Mouse (Mus musculus): ENCODE measurements around the gene Usb1. TPM values are rescaled to one million over a fixed set of nuclear protein-coding genes. Genes with fewer than 3 reads are reported as not detected.
"Not testable (repeated sequence)": the region's sequence is repeated elsewhere in the genome, so short reads cannot be mapped to it uniquely, and the experiment has no call there.

Usb1 gene
- polyA plus RNA-seq, 1 experiment, result 30.5 TPM

- no peak for DNase-seq (ENCODE audit: low read depth)
Measured at GRCm38 (mm10) chr8:95375374-95375930, 43.4 kb downstream of the Usb1 start.

- no peak for DNase-seq (ENCODE audit: low read depth)
Measured at GRCm38 (mm10) chr8:95376309-95376999, 44.4 kb downstream of the Usb1 start.

- DNase-seq (ENCODE audit: low read depth), result no peak
Measured at GRCm38 (mm10) chr8:95377101-95377500, 45.0 kb downstream of the Usb1 start.

- peak; percentile 47 for DNase-seq (ENCODE audit: low read depth)
Measured at GRCm38 (mm10) chr8:95377863-95378291, 45.8 kb downstream of the Usb1 start.

- DNase-seq (ENCODE audit: low read depth), result not testable (repeated sequence)
Measured at GRCm38 (mm10) chr8:95378928-95379327, 46.8 kb downstream of the Usb1 start.

GRCm38 (mm10) chr8:95380953-95381352 is 48.9 kb downstream of the Usb1 start:
- no peak for DNase-seq (ENCODE audit: low read depth)

- no peak for DNase-seq (ENCODE audit: low read depth)
Measured at GRCm38 (mm10) chr8:95381595-95381994, 49.5 kb downstream of the Usb1 start.

GRCm38 (mm10) chr8:95384501-95384900 is 52.4 kb downstream of the Usb1 start:
- DNase-seq (ENCODE audit: low read depth), result no peak

- no peak for DNase-seq (ENCODE audit: low read depth)
Measured at GRCm38 (mm10) chr8:95386037-95386436, 54.0 kb downstream of the Usb1 start.

GRCm38 (mm10) chr8:95387221-95387620 is 55.1 kb downstream of the Usb1 start:
- no peak for DNase-seq (ENCODE audit: low read depth)

GRCm38 (mm10) chr8:95387936-95388335 is 55.9 kb downstream of the Usb1 start:
- DNase-seq (ENCODE audit: low read depth), result no peak

GRCm38 (mm10) chr8:95390312-95390711 is 58.2 kb downstream of the Usb1 start:
- no peak for DNase-seq (ENCODE audit: low read depth)

- DNase-seq (ENCODE audit: low read depth), result no peak
Measured at GRCm38 (mm10) chr8:95391101-95391500, 59.0 kb downstream of the Usb1 start.

- DNase-seq (ENCODE audit: low read depth), result no peak
Measured at GRCm38 (mm10) chr8:95392604-95393003, 60.5 kb downstream of the Usb1 start.

- DNase-seq (ENCODE audit: low read depth), result no peak
Measured at GRCm38 (mm10) chr8:95395186-95395918, 63.3 kb downstream of the Usb1 start.

GRCm38 (mm10) chr8:95396752-95397151 is 64.7 kb downstream of the Usb1 start:
- no peak for DNase-seq (ENCODE audit: low read depth)

Other genes with a start within 250 kb of the Usb1 start
- gene Kifc3, start 129.5 kb upstream of the Usb1 start, polyA plus RNA-seq (2012; rRNA removed), result 34.9 and 39.4 TPM in 2 replicates
- gene Cngb1, start 25.7 kb upstream of the Usb1 start, polyA plus RNA-seq (2012; rRNA removed), result 0.99 and 1.3 TPM in 2 replicates
- 0.90 and 2.1 TPM in 2 replicates for gene Tepp, start 21.7 kb upstream of the Usb1 start, polyA plus RNA-seq (2012; rRNA removed)
- gene Zfp319, start 334 bp upstream of the Usb1 start, polyA plus RNA-seq (2012; rRNA removed), result 6.7 and 7.1 TPM in 2 replicates
- gene Mmp15, start 20.0 kb downstream of the Usb1 start, polyA plus RNA-seq (2012; rRNA removed), result 11.1 and 12.2 TPM in 2 replicates
- 51.7 and 52.4 TPM in 2 replicates for gene Cfap20, start 102.6 kb downstream of the Usb1 start, polyA plus RNA-seq (2012; rRNA removed)
- 18.2 and 22.7 TPM in 2 replicates for gene Csnk2a2, start 157.8 kb downstream of the Usb1 start, polyA plus RNA-seq (2012; rRNA removed)
- 0.36 and 1.4 TPM in 2 replicates for gene Ccdc113, start 201.8 kb downstream of the Usb1 start, polyA plus RNA-seq (2012; rRNA removed)
- gene Prss54, start 244.1 kb downstream of the Usb1 start, polyA plus RNA-seq (2012; rRNA removed), result 0.49 and 0.55 TPM in 2 replicates

Measured in gonadal fat pad, adult 2 months (tissue).